Mouse (Mus musculus): ENCODE results near the gene Actr3b.
"Not testable (repeated sequence)": the region's sequence is repeated elsewhere in the genome, so short reads cannot be mapped to it uniquely, and the experiment has no call there.

Gene Actr3b

DNA sequence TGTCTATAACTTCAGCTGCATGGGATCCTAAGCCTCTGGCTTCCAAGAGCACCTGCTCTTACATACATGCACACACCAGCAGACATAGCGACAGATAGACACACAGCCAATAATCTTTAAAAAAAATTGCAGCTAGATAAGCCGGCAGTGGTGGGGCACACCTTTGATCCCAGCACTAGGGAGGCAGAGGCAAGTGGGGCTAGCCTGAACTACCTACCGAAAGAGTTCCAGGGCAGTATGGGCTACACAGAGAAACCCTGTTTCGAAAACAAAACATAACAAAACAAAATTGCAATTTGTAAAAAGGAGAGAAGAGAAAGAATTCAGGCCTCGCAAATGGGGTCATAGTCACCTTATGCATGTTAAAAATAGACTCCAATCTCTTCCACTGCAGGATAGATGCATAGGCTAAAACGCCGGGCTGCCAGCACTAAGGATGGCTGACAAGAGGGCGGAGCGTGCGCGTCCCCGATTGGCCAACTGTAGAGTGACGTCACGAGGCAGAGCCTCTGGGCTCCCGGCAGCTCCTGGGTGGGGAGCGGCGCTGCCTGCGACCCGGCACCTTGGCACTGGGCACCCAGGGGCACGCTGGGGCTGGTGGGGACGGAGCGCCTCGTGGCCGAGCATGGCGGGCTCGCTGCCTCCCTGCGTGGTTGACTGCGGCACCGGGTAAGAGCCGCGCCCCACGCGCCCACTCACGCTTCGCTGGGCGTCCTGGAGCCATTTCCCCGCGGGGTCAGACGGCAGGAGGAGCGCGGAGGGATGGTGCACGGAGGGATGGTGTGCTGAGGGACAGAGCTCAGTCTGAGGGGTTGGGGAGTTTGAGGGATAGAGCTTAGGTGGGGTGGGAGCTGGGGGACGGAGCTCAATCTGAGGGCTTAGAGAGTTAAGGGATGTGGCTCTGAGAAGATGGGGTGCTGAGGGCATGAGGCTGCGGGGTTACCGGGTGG lies at the start of gene Actr3b:
TSS of gene Actr3b (plus strand) at position 538 of the 950 bp plus-strand sequence.
- peak; percentile 89 to 93 for DNase-seq (ENCODE audit: low spot score in 2 of 2)

DNA sequence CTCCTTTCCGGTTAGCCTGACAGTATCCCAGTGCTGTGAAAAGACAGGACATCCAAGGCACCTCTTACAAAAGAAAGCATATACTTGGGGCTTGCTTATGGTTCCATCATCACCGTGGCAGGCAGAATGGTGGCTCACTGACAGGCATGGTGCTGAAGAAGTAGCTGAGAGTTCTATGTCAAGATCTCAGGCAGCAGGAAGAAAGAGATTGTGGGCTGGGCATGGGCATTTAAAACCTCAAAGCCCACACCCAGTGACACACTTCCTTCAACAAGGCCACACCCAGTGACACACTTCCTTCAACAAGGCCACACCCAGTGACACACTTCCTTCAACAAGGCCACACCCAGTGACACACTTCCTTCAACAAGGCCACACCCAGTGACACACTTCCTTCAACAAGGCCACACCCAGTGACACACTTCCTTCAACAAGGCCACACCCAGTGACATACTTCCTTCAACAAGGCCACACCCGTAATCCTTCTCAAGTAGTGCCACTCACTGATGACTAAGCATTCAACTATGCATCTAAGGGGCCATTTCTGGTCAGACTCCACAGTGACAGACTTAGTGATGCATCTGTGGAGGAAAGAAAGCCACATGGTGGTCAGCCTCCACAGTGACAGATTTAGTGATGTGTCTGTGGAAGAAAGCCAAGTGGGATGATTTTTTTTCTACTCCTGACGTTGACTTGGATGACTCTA lies 46.6 kb upstream of the Actr3b start:
- not testable (repeated sequence) for DNase-seq (ENCODE audit: low spot score in 2 of 2)

GRCm38 (mm10) chr5:25719390-25719789 lies 40.4 kb upstream of the Actr3b start:
- no peak for DNase-seq (ENCODE audit: low spot score in 2 of 2)

DNA sequence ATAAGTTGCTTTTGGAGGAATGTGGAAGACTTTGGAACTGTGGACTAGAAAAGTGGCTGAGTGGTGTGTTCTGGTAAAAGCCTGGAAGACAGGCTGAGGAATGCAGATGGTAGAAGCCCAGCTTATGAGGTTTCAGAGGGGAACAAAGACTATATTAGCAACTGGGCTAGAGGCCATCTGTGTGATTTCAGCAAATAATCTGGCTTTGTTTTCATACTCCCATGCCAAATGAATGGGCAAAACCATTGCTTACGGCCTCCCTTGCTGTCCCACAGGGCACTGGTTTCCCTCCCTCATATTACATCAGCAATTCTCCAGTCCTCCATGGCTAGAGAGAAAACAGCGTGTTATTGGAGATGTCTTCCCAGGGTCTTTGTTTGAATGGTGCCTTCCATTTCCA lies 36.8 kb upstream of the Actr3b start:
- DNase-seq (ENCODE audit: low spot score in 2 of 2) = no peak

DNA sequence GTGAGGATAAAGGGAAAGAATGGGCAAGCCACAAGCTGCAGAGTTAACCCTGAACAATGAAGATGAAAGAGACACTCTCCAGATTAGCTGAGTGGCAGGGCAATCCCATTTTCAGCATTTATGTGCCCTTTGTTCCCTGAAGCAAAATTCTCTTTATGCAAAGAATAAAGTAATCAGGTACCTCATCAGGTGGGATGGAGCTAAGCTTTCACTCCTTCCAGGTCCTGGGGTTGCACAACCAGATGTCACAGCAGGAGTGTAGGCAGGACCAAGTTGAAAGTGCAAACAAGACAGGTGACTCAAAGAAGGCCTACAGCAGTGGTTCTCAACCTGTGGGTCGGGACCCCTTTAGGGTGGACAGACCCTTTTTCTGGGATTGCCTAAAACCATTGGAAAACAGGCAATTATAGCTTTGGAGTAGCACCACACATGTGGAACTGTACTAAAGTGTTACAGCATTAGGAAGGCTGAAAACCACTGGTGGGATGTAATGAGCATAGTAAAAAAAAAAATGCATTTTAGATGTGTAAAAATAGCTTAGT lies 35.6 kb upstream of the Actr3b start:
- DNase-seq (ENCODE audit: low spot score in 2 of 2) = no peak

DNA sequence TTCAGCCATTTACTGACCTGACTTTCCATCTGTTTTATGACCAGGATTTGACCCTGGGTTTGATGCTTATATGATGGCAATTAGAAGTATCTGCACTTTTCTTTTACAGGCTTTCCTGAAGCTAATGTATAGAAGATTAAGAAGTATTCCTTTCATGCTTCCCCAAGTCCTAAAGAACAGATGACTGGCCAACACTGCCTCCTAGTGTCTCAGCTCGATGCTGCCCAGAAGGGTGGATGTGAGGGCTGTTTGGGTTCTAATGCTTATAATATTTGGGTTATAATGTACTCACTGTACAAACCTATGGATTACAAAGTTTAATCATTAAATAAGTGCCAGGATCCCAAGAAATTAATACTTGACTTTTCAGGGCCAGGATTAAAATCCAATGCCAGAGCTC lies 25.5 kb upstream of the Actr3b start:
- DNase-seq (ENCODE audit: low spot score in 2 of 2) = peak in 1 of 2 experiments; percentile 64

DNA sequence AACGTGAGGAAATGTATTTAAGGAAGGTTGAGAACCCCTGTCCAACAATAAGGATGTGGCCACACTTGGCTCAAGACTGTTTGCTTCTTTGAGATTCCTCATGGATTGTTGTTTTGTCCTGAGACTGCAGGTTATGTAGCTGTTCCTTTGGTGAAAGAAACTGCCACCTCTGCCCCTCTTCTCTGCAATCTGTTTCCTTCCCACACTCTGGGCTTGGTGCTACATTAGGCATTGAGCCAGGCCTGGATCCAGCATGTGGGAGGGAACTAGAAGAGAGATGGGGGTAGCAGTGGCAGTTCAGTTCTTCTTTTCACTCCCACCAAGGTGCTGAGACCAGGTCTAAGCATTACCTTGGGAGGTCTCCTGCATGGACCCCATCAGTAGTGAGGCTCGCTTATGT lies 23.9 kb upstream of the Actr3b start:
- DNase-seq (ENCODE audit: low spot score in 2 of 2) = peak; percentile 66 to 71

GRCm38 (mm10) chr5:25738448-25738847 lies 21.3 kb upstream of the Actr3b start:
- DNase-seq (ENCODE audit: low spot score in 2 of 2) = no peak

- DNase-seq (ENCODE audit: low spot score in 2 of 2) = not testable (repeated sequence)
Measured at GRCm38 (mm10) chr5:25738902-25739301, 20.9 kb upstream of the Actr3b start.

DNA sequence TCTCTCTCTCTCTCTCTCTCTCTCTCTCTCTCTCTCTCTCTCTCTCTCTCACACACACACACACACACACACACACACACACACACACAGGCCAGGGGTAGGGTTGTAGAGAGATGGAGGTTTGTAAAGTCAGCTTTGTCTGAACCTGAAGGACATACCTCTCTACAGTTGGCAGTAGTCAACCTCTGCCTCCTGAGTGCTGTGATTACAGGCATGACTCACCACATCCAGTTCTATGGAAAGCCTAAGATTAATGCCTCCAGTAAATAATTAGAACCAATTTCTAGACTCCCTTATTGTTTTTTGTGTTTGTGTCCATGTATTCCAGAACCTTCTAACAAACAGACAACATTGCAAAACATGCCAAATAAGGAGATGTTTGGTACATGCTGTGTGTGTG lies 11.9 kb upstream of the Actr3b start:
- DNase-seq (ENCODE audit: low spot score in 2 of 2) = no peak

GRCm38 (mm10) chr5:25748613-25749012 lies 11.2 kb upstream of the Actr3b start:
- DNase-seq (ENCODE audit: low spot score in 2 of 2) = no peak

GRCm38 (mm10) chr5:25751552-25751951 lies 8.2 kb upstream of the Actr3b start:
- DNase-seq (ENCODE audit: low spot score in 2 of 2) = no peak

DNA sequence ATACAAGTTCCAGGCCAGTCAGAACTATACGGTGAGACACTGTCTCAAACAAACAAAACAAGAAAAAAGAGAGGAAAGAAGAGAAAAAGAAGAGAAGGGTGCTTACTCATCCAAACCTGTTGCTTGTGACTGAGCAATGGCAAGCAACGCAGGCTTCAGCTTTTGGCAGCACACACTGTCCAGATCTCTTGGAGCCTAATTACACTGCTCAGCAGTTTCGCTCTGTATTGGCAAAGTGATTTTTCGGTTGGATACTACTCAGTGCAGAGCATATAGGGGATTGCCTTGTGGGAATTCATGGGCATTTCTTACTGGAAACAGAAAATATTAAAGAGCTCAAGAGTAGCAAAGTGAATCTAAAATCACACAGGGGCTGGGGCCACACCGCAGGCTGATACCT lies 6.9 kb upstream of the Actr3b start:
- no peak for DNase-seq (ENCODE audit: low spot score in 2 of 2)

DNA sequence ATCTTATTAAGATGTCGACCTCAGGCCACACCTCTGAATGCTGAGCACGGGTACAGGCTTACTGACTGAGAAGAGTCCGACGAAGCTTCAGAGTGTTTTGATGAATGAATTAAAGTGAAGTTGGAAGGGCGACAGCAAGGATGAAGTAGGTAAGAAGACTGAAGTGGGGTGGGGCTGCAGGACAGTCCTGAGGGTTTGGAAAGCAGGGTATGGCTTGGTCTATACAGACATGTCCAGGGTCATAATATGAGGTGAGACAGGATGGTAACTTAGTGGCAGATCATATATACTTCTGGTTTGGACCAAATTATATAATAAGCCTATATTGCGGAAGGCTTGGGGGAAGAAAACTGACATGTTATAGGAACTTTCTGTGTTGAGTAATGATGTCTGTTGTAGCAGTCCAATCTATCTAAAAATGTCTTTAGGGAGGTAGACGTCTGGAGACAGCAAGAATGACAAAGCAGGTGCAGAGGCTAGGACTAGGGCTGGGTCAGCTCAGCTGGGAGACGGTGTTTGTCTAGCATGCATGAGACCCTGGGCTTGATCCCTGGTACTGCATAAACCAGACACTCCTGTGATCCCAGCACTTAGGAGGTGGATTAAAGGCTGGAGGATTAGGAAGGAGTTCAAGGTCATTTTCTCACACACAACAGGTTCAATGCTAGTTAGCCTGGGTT lies 6.1 kb upstream of the Actr3b start:
- DNase-seq (ENCODE audit: low spot score in 2 of 2) = no peak

- DNase-seq (ENCODE audit: low spot score in 2 of 2) = no peak
Measured at GRCm38 (mm10) chr5:25754236-25754766, 5.5 kb upstream of the Actr3b start.

DNA sequence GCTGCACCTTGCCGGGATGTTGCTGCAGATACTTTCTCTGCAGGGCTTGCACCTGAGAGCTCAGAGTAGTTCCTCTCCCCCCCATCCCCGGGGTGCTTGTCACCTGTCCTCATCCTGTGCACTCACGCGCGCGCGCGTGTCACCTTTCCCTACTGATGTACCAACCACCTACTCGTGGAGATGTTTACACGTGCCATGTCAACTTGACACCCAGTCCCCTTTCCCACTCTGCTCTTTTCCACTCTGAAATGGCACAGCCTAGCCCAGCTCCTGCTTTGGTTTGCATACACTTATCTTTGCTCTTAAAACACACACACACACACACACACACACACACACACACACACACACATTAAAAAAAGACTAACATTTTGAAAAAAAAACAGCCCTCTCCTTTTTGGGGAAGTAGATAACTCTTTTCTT lies 624 bp downstream of the Actr3b start:
- DNase-seq (ENCODE audit: low spot score in 2 of 2) = peak in 1 of 2 experiments; percentile 56

GRCm38 (mm10) chr5:25760871-25761270 lies 1.1 kb downstream of the Actr3b start:
- DNase-seq (ENCODE audit: low spot score in 2 of 2) = no peak

- DNase-seq (ENCODE audit: low spot score in 2 of 2) = no peak
Measured at GRCm38 (mm10) chr5:25761850-25762249, 2.1 kb downstream of the Actr3b start.

- DNase-seq (ENCODE audit: low spot score in 2 of 2) = no peak
Measured at GRCm38 (mm10) chr5:25769006-25769405, 9.2 kb downstream of the Actr3b start.

DNA sequence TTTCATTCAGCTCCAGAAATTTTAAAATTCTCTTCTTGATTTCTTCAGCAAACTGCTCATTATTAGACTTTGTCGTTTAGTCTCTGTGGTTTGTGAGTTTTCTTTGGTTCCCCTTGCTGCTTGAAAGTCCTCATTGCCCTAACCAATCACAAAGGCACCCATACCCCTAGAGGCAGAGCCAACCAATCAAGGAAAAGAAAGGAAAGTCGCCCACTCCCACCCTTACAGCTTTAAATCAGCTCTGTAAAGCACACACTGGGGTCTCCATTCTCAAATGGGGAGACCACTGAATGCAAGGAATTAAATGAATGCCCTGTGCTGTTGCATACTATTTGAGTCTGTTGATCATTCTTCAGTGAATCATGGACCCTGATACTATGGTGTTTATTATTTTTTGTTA lies 9.6 kb downstream of the Actr3b start:
- DNase-seq (ENCODE audit: low spot score in 2 of 2) = no peak

DNA sequence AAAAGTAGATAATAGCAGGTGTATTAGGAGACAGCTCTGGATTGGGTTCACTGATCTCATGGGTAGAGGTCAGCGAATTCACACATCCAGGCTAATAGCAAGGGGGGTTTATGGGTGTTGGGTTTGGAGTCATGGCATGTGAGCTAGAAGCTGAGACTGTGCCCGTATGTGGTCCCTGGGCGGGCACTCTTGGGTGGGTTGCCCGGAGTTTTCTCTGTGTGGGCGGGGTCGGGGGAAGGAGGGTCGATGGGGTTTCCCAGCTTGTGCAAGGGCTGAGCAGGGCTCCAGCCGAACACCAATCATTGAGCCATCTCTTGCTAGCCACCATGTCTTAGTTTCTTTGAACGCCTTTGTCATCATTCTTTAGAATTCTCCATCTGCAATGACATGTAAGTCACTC lies 12.7 kb downstream of the Actr3b start:
- DNase-seq (ENCODE audit: low spot score in 2 of 2) = no peak
